Mouse (Mus musculus): ENCODE data around the gene Ccdc150. TPM values are rescaled to one million over a fixed set of nuclear protein-coding genes. Genes with fewer than 3 reads are reported as not detected.

Ccdc150 gene
- polyA plus RNA-seq (2015; fragmentation: Nextera tagmentation; extraction: Ambion mirVana), result 0.08 and 0.27 TPM in 2 replicates

DNA sequence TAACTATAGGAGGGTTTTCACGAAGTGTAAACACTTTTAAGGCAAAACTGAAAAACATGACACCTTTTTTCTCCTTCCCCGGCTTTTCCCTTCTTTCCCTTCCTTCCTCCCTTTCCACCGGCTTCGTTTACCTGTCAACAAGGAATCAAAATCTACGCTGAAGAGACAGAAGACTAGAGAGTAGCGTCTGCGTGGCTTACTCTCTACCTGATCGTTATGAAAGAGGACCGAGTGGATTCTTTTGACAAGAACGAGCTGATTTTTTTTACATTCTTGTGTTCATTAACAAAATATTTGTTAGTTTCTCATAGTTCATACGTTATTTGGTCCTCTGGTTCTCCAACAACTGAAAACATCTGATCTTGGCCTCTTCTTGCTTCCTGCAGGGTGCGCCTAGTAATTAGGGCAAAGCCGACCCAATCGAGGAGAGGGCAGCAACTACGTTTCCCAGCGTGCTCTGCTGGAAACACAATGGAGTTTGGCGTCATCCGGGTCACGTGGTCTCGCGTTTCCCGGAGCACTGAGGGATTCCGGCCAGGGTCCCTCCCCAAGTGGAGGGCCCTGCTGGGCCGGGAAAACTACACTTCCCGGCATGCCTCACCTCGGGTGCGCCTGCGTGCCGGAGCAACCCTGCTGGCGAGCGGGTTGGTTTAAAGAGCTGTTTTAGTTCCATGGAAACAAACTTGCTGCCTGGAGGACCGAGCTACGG, at the start of gene Ccdc150:
Ccdc150 (plus strand) TSS at position 526 of the 709 bp plus-strand sequence.

Other genes starting within 250 kb of the Ccdc150 start
- 0.52 and 0.78 TPM in 2 replicates for gene Hecw2, start 55.5 kb upstream of the Ccdc150 start, polyA plus RNA-seq (2015; fragmentation: Nextera tagmentation; extraction: Ambion mirVana)
- gene Gtf3c3, start 188.3 kb downstream of the Ccdc150 start, polyA plus RNA-seq (2015; fragmentation: Nextera tagmentation; extraction: Ambion mirVana), result 7.9 and 8.4 TPM in 2 replicates

Measured in spleen, postnatal 0 days (tissue).